Mouse (Mus musculus): ENCODE data around the gene Tcaf1. TPM values are rescaled to one million over a fixed set of nuclear protein-coding genes. Genes with fewer than 3 reads are reported as not detected.
A peak's percentile ranks its signal among the peaks of the same experiment; 100 is the strongest.

Gene Tcaf1
- total RNA-seq (2021) (10 to 100 TPM; 10.3 to 12.4 TPM), polyA plus RNA-seq (2012; rRNA removed) (8.0 and 12.5 TPM in 2 replicates)
- long read RNA-seq, partial matches to known transcripts = 1 of 6 reads
- long read RNA-seq, other reads (novel, unspliced or antisense) = 2 of 6 reads

DNA sequence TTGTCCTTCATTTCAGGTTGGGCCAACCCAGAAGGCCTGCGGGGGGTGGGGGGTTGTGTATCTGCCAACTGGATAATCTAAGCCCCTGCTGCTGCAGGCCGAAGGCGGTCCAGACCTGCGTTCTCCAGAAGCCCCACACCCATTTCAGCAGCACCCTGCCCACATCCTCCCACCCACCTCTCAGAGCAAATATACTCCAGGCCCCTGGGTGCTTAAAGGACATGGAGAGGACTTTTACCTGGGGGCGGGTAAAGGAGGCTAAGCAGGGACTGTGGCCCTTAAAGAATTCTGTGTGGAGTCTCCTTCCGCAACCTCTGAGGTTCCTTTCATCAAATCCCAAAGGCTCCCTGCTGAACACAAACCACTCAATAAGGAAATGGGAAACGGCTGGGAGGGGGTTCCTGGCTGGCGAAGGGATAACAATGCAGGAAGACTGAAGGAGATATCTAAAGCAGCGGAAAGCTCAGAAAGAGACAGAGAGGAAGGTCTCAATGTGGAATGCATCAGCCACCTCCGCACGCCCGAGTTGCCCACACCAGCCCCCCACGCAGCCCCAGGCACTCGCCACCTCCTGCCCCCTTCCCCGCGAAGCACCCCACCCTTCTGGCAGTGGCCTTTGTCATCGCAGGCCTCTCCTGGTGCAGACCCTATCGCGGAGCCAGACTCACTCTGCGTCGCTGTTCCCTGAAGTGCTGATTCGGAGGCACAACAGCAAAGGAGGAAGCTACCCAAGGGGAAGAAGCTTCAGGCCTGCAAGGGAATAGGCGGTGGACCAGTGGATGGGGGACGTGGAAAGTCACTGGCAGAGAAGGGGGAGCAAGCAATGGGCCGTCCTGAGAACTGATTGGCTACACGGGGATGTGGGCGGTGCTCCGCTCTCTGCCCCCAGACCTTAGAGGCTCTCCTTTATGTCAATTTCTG lies at the start of gene Tcaf1:
TSS of gene Tcaf1 (minus strand) at position 798 of the 921 bp plus-strand sequence.
- H3K79me2 ChIP-seq (replicated peaks; ENCODE audit: control insufficient read depth, insufficient read depth, low read length) = no peaks in the 10 kb centered on the region
- intact Hi-C loops (cut with DNase I) = loop anchor here (2.0 kb wide), 1 partner anchor 17 kb away; no protein-coding TSS in a partner anchor
- TF ChIP-seq CTCF (IDR thresholded peaks at IDR 0.05) (no peak), POLR2A (IDR thresholded peaks at IDR 0.05; ENCODE audit: insufficient read depth, low read depth, low read length) (peak; percentile 66; the same call in 1 of the 2 replicates), EP300 (IDR thresholded peaks at IDR 0.05; ENCODE audit: insufficient read depth, low read depth, low read length) (no peak)
- peak within 1 kb of the TSS; percentile 84 for H3K9ac ChIP-seq (ENCODE audit: low read depth, low read length)
- H3K27ac ChIP-seq = peak within 1 kb of the TSS; percentile 52
- H3K4me1 ChIP-seq (ENCODE audit: control insufficient read depth, insufficient read depth, low read length) = peaks cover 3% of the 10 kb centered on the region
- DNase-seq = peak; percentile 78 to 82
- no peaks in the 10 kb centered on the region for H3K36me3 ChIP-seq (ENCODE audit: control insufficient read depth, insufficient read depth, low read length)
- H3K4me3 ChIP-seq = peak within 1 kb of the TSS; percentile 57
- 4% methylated on average over 28 of the region's 28 CpGs for WGBS
- no peaks in the 10 kb centered on the region for H3K27me3 ChIP-seq (ENCODE audit: control insufficient read depth, insufficient read depth, low read length)

DNA sequence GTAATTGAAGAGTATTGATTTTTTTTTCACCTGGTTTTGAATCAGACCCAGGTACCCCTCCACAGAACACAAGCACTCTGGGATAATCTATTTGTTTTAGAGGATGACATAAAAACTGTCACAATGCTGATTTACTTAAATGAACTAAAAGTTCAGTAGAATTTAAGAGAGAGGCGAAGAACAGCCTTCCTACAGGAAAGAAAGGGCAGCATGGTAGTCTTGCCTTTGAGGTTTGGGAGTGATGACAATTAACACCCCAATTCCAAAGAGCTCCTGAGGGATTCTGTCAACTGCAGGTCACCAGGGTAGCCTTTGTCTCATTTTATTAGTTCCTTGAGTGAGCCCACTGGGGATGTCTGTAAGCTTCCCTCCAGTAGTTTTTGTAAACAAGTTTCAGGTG lies 46.2 kb upstream of the Tcaf1 start, which contains the start of gene Olfr38:
TSS of gene Olfr38 (plus strand) at position 301 of the 400 bp plus-strand sequence.
- no peaks in the 10 kb centered on the region for H3K79me2 ChIP-seq (replicated peaks; ENCODE audit: control insufficient read depth, insufficient read depth, low read length)
- intact Hi-C loops (cut with DNase I) = no loop called here

DNA sequence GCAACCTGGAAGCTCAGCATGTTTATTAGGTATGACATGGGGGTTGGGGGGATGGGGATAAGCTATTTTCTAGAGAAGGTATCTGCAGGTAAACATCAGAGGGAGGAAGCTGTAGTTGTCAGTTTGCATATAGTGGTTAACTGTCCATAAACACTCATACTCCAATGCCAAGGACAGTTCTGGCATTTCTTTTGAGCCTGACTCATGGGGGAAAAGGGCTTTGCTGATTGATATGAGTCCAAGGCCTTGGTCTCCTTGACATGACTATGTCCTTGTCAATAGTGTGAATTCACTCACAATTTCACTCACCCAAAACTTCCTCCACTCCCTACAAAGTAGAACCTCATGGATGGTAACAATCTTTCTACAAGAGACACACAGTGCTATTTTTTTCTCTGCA lies 38.0 kb upstream of the Tcaf1 start:
- TF ChIP-seq POLR2A (IDR thresholded peaks at IDR 0.05; ENCODE audit: insufficient read depth, low read depth, low read length) = no peak
- TF ChIP-seq CTCF (IDR thresholded peaks at IDR 0.05) = no peak
- TF ChIP-seq EP300 (IDR thresholded peaks at IDR 0.05; ENCODE audit: insufficient read depth, low read depth, low read length) = no peak
- no peak overlapping the region for H3K4me3 ChIP-seq
- H3K9ac ChIP-seq (ENCODE audit: low read depth, low read length) = no peak overlapping the region
- no peak for DNase-seq
- H3K27me3 ChIP-seq (ENCODE audit: control insufficient read depth, insufficient read depth, low read length) = no peaks in the 10 kb centered on the region
- intact Hi-C loops (cut with DNase I) = no loop called here
- H3K79me2 ChIP-seq (replicated peaks; ENCODE audit: control insufficient read depth, insufficient read depth, low read length) = no peaks in the 10 kb centered on the region
- H3K27ac ChIP-seq = no peak overlapping the region
- no peaks in the 10 kb centered on the region for H3K36me3 ChIP-seq (ENCODE audit: control insufficient read depth, insufficient read depth, low read length)
- no peaks in the 10 kb centered on the region for H3K4me1 ChIP-seq (ENCODE audit: control insufficient read depth, insufficient read depth, low read length)

More for the DNA sequence above, 46.2 kb upstream of the Tcaf1 start, which contains the start of gene Olfr38:
- Histone ChIP-seq H3K27ac (no peak within 1 kb of the TSS), H3K4me3 (no peak within 1 kb of the TSS), H3K36me3 (ENCODE audit: control insufficient read depth, insufficient read depth, low read length) (no peaks in the 10 kb centered on the region), H3K4me1 (ENCODE audit: control insufficient read depth, insufficient read depth, low read length) (no peaks in the 10 kb centered on the region), H3K9ac (ENCODE audit: low read depth, low read length) (no peak within 1 kb of the TSS), H3K27me3 (ENCODE audit: control insufficient read depth, insufficient read depth, low read length) (no peaks in the 10 kb centered on the region)
- TF ChIP-seq POLR2A (IDR thresholded peaks at IDR 0.05; ENCODE audit: insufficient read depth, low read depth, low read length) (no peak), CTCF (IDR thresholded peaks at IDR 0.05) (no peak), EP300 (IDR thresholded peaks at IDR 0.05; ENCODE audit: insufficient read depth, low read depth, low read length) (no peak)
- 63% methylated on average over 1 of the region's 1 CpGs for WGBS
- DNase-seq = no peak

DNA sequence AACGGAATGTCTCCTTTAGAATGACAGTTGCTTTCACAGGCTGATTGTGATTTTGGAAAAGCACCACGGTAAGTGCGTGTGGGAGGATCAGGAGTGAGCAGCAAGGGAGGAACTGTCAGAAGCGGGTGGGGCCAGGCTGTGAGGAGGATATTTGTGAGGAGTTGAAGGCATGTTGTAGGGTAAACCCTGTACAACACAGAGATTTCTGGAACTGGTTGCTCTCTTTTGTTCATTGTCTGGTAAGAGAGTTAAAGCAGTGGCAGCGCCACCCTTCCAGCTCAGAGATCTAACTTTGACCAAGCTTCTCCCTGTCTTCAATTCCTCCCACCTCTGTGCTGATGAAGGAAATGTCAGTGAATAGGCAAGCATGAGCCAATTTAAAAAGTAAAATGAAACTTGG lies 32.4 kb upstream of the Tcaf1 start:
- WGBS = 59% methylated on average over 5 of the region's 5 CpGs

DNA sequence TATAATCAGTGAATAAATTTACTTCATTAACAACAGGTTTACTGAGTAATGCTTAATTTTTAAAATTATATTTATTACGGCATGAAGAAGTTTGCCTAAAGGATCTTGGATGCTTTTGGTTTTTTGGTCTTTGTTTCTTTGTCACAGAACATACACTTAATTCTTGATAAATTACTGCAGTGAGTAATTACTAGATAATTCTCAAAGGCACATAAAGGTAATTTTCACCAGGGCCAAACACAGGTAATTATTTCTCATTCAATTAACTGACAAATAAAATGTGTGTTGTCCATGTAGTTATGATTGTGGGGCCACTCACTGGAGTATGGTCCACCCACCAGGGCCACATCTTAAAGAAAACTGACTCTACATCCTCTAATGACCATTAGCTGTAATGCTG lies 29.2 kb upstream of the Tcaf1 start, which contains the start of gene Olfr453:
TSS of gene Olfr453 (plus strand) at position 301 of the 400 bp plus-strand sequence.
- DNase-seq = no peak
- intact Hi-C loops (cut with DNase I) = no loop called here
- 91% methylated on average over 1 of the region's 1 CpGs for WGBS
- H3K27ac ChIP-seq = no peak within 1 kb of the TSS
- H3K4me1 ChIP-seq (ENCODE audit: control insufficient read depth, insufficient read depth, low read length) = no peaks in the 10 kb centered on the region
- no peaks in the 10 kb centered on the region for H3K79me2 ChIP-seq (replicated peaks; ENCODE audit: control insufficient read depth, insufficient read depth, low read length)
- no peak within 1 kb of the TSS for H3K9ac ChIP-seq (ENCODE audit: low read depth, low read length)
- no peaks in the 10 kb centered on the region for H3K27me3 ChIP-seq (ENCODE audit: control insufficient read depth, insufficient read depth, low read length)
- TF ChIP-seq CTCF (IDR thresholded peaks at IDR 0.05) (no peak), EP300 (IDR thresholded peaks at IDR 0.05; ENCODE audit: insufficient read depth, low read depth, low read length) (no peak), POLR2A (IDR thresholded peaks at IDR 0.05; ENCODE audit: insufficient read depth, low read depth, low read length) (no peak)
- H3K4me3 ChIP-seq = no peak within 1 kb of the TSS
- H3K36me3 ChIP-seq (ENCODE audit: control insufficient read depth, insufficient read depth, low read length) = no peaks in the 10 kb centered on the region

More for the DNA sequence above, 32.4 kb upstream of the Tcaf1 start:
- Histone ChIP-seq H3K36me3 (ENCODE audit: control insufficient read depth, insufficient read depth, low read length) (no peaks in the 10 kb centered on the region), H3K9ac (ENCODE audit: low read depth, low read length) (no peak overlapping the region), H3K79me2 (replicated peaks; ENCODE audit: control insufficient read depth, insufficient read depth, low read length) (no peaks in the 10 kb centered on the region), H3K27me3 (ENCODE audit: control insufficient read depth, insufficient read depth, low read length) (no peaks in the 10 kb centered on the region), H3K4me1 (ENCODE audit: control insufficient read depth, insufficient read depth, low read length) (no peaks in the 10 kb centered on the region), H3K4me3 (no peak overlapping the region), H3K27ac (no peak overlapping the region)
- no peak for TF ChIP-seq POLR2A (IDR thresholded peaks at IDR 0.05; ENCODE audit: insufficient read depth, low read depth, low read length)
- TF ChIP-seq EP300 (IDR thresholded peaks at IDR 0.05; ENCODE audit: insufficient read depth, low read depth, low read length) = no peak
- no peak for TF ChIP-seq CTCF (IDR thresholded peaks at IDR 0.05)
- intact Hi-C loops (cut with DNase I) = no loop called here
- no peak for DNase-seq

DNA sequence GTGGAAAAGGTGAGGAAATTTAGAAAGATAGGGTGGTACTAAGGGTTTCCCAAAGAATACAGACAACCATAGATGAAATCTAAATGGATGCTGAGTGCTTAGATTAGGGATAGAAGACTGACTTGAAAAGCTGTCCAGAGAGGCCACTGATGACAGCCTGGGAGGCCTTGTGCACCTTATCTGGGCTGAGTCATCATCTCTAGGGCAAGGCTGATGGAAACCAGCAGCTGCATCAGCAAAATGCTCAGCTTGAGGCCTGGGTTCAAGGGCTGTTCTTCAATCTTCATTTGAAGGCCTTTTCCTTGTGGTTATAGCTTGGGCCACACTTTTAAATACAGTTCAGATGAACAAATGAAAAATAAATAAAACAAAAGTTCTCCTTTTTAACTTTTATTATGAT lies 8.1 kb upstream of the Tcaf1 start:
- H3K4me1 ChIP-seq (ENCODE audit: control insufficient read depth, insufficient read depth, low read length) = no peaks in the 10 kb centered on the region
- intact Hi-C loops (cut with DNase I) = no loop called here
- TF ChIP-seq CTCF (IDR thresholded peaks at IDR 0.05) (no peak), POLR2A (IDR thresholded peaks at IDR 0.05; ENCODE audit: insufficient read depth, low read depth, low read length) (no peak), EP300 (IDR thresholded peaks at IDR 0.05; ENCODE audit: insufficient read depth, low read depth, low read length) (no peak)

More for the DNA sequence above, 8.1 kb upstream of the Tcaf1 start:
- Histone ChIP-seq H3K79me2 (replicated peaks; ENCODE audit: control insufficient read depth, insufficient read depth, low read length) (no peaks in the 10 kb centered on the region), H3K36me3 (ENCODE audit: control insufficient read depth, insufficient read depth, low read length) (no peaks in the 10 kb centered on the region), H3K27ac (no peak overlapping the region), H3K4me3 (no peak overlapping the region), H3K9ac (ENCODE audit: low read depth, low read length) (no peak overlapping the region), H3K27me3 (ENCODE audit: control insufficient read depth, insufficient read depth, low read length) (no peaks in the 10 kb centered on the region)
- no peak for DNase-seq

Measured in heart, adult 2 months (tissue).